Mouse (Mus musculus): ENCODE data around the gene Ttll12. TPM values are rescaled to one million over a fixed set of nuclear protein-coding genes. Genes with fewer than 3 reads are reported as not detected.

Gene Ttll12
- polyA plus RNA-seq (2017; shearing (Covaris generic)): 22.9 TPM

GRCm38 (mm10) chr15:83594513-83595363 is at the start of gene Ttll12:
Ttll12 (minus strand) TSS chr15:83595157.

GRCm38 (mm10) chr15:83563327-83563856 is 31.6 kb downstream of the Ttll12 start, which contains the start of the genes Tspo and Mcat:
Tspo (plus strand) TSS chr15:83563592.
Mcat (minus strand) TSS chr15:83563787.

GRCm38 (mm10) chr15:83526424-83527091 is 68.4 kb downstream of the Ttll12 start, which contains the start of gene Bik:
Bik (plus strand) TSS chr15:83526862.

Other genes with a start within 250 kb of the Ttll12 start
- 10.2 TPM for gene Arfgap3, start 244.9 kb downstream of the Ttll12 start, polyA plus RNA-seq (2017; shearing (Covaris generic))
- 41.4 TPM for gene Pacsin2, start 130.6 kb downstream of the Ttll12 start, polyA plus RNA-seq (2017; shearing (Covaris generic))
- 7.8 TPM for gene Ttll1, start 84.3 kb downstream of the Ttll12 start, polyA plus RNA-seq (2017; shearing (Covaris generic))
- gene Bik, start 68.3 kb downstream of the Ttll12 start, polyA plus RNA-seq (2017; shearing (Covaris generic)): 3.7 TPM
- 375 TPM for gene Tspo, start 31.6 kb downstream of the Ttll12 start, polyA plus RNA-seq (2017; shearing (Covaris generic))
- gene Mcat, start 31.4 kb downstream of the Ttll12 start, polyA plus RNA-seq (2017; shearing (Covaris generic)): 10.3 TPM
- 1.00 TPM for gene Scube1, start 129.9 kb upstream of the Ttll12 start, polyA plus RNA-seq (2017; shearing (Covaris generic))
- not detected for gene Mpped1, start 184.3 kb upstream of the Ttll12 start, polyA plus RNA-seq (2017; shearing (Covaris generic))